Mouse (Mus musculus) layer of hippocampus, adult 8-10 months (tissue): ENCODE measurements at regions not wholly inside any gene's neighbourhood (a gene's known extent, or its start where the extent isn't known, plus 50 kb on each side); places are given as distances from the start of the nearest gene placed in this dataset.
A peak's percentile ranks its signal among the peaks of the same experiment; 100 is the strongest.

ENCODE experiments used
- DNase-seq, 2 experiments: peaks; one replicate each; pipeline ENCODE4 v3.0.0; 2022; ENCODE audit warnings: low spot score in 2 of 2

DNA sequence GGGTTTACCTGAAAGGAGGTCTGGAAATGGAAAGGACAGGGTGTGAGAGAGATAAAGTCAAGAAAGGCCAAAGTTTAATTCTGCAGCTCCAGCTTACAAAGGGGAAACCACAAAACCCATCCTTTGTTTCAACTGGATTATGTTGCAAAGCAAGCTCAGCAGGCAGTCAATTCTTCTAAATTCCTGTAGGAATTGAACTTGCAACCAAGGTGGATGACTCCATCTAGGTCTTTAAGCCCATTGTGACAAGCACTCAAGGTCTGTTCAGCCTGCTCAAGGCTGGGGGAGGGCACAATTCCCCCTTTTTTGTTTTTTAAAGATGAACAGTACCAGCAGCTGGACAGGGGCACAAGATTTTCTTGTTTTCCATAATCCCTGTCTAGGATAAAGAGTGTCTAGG lies 200.0 kb upstream of the Ttc29 start:
- no peak for DNase-seq

DNA sequence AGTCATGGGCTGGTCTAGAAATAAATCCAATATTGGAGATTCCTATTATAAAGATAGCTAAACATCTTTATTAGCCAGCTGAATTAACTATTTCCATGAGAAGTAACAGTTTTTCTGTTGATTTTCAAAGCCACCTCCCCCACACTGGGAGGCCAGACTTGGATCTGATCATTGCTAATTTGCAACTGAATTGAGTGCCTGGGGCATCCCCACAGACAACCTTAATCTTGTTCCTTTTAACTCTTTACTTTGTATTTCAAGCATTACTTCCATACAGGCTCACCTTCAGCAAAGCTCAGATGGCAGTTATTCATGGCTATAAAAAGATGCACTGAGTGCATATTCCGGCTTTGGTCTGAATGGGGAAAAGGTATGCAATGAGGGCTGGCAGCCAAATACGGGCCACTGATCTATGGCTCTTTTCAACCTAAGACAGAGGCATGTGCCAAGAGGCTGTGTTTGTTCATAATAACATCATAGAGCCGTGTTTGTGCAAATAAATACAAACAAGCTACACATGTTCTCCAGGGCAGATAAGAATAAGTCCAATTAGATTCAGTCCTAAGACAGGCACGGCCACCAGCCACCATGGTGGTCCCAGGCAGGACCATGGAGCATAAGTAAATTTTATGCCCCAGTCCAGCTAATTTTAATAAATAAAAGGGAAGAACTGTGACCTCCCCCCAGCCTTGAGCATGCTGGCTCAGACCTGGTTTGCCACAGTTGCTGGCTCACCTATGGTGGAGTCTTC lies 194.5 kb upstream of the Ttc29 start:
- no peak for DNase-seq

DNA sequence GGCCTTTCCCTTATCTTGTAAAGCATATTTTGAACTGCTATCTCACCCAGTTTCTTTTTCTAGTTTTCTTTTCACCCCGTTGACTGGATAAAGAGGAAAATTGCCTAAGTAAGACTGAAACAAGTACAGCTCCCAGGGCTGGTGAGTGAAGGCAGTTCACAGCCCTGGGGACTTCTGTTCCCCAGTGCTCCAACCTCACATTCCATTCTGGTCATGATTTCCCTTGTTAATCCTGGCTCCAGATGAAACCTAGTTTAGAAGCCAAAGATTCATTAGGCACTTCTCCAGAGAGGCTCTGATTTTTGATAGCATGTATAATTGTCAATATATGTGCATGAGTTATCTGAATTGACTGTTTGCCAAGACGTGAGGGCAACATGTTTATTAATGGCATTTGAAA lies 191.6 kb upstream of the Ttc29 start:
- no peak for DNase-seq

DNA sequence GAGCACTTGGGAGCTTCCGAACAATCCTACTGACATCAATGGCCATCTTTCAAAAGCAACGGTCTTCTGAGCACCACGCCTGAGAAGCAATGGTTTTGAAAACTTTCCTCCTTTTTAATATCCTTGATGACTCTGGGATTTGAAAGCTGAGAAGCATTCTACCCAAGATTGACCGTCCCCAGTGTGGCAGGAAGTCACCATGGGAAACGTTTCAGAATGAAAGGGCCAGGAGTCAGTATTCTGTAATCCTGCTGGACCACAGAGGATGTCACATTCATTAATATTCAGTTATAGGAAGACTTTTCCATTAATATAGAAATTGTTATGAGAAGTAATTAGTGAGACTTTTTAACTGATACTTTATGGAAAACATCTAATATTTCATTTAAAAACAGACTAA lies 190.1 kb upstream of the Ttc29 start:
- no peak for DNase-seq

DNA sequence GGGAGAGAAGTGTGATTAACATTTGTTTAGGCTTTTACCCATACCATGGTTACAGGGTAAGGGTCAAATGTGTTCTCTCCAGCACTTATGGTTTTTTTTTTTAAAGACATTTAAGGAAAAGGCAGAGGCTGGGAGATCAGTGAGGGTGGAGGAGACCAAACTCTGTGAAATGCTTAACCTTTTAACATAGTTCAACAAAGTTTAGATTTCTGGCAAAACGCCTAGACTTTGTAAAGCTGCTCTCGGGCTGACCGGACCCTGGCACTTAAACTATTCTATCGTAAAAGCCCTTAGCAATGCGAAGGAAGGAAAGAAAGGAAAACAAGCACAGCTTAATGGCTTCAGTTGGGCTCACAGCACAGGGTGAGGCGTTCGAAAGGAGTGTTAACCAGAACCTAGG lies 189.6 kb upstream of the Ttc29 start:
- no peak for DNase-seq

DNA sequence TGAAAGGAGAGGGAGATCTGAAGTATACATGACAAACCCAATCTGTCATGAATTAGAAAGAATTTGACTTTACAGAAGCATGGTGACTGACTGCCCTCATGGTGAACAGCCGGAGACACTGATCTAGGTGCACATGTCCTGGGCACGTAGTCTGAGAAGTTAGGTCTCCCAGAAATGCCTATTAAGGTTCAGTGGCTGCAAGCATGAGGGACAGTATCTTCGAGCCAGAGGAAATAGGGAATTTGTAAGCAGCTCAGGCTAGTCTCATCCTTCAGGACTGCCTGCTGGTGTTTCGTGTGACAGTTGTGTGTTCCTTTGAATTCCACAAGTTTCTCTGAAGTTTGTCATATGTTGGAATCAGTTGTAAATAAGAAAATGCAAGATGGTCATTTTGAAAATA lies 189.2 kb upstream of the Ttc29 start:
- no peak for DNase-seq

DNA sequence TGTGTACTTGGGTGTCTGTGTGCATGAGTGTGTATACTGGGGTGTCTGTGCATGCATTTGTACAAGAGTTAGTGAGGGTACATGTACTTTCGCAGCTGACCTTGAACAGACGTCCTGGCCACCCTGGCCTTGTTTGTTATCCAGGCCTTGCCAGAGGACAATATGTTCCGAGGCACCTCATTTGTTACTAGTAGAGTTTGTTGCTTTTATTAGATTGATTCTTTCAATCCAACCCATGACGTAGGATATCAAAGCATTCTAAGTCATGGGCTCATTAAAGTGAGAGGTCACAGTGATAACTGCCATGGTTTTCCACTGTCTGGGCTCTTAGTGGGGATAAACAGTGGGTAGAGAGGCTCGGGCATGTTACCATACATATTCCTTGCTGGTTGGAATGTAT lies 188.1 kb upstream of the Ttc29 start:
- no peak for DNase-seq

DNA sequence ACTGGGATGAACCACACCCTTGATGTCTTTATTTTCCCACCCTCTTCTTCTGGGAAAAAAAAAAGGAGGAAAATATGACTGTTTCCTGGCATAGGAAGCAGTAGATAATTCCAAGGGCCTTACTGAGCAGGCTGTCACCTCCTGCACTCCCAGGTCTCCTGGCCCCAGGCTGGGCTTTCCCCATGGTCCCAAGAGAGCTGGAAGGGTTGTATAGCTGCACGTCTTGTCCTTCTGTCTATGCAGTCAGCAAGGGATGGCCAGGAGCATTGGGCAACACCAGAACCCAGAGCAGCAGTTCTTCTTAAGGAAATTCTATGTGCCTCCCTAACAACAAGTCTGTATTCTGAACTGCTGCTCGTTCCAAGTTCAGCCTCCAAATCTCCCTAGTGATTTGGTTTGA lies 185.7 kb upstream of the Ttc29 start:
- DNase-seq, result no peak

DNA sequence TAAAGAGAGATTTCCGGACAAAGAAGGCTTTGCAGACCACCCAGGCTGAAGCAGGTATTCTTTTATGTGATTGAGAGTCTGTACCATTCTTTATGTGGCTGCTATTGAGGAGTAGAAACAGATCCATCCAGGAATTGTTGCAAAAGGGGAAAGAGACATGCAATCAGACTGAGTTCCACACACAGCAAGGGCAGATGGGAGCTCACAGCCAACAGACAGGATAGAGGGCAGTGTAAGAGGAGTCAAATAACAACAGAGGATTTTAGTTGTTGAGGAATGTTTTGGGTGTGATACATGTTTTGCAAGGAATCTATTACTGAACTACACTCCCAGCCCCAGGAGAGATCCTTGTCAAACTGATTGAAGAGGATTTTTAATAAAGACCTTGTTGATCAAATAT lies 184.2 kb upstream of the Ttc29 start:
- no peak for DNase-seq

DNA sequence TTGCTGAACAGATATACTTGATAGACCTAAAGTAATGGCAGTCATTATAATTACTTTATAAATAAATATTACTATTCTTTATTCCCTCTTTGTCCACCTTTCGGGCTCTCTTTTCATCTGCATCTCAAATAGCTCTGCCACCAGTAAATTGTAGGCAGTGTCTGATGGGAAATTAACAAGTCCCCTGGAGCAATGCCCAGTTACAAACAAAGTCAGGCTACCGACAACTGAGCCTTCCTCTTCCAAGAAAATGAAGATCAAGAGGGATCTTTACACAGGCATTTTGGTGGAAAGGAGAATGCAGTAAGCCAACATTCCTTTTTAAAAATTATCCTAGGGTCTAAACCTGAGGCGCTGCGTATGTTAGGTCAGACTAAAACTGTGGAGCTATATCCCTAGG lies 181.3 kb upstream of the Ttc29 start:
- DNase-seq, result no peak

DNA sequence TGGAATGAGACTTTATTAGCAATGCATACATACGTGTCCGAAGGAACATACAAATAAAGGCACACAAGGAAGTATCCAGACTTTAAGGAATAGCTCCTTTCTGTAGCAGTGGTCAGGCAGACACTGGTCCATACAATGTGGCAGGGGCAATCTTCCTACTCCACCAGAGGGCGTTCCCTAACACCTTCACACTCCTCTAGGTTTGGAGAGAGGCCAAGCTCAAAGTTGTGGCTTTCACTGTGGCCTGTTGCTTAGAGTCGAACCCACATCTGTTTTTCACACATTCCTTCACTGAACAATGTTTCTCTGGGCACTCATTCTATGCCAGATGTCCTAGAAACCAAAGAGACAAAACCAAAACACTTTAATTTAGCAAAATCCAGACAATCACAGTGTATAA lies 178.4 kb upstream of the Ttc29 start:
- no peak for DNase-seq

DNA sequence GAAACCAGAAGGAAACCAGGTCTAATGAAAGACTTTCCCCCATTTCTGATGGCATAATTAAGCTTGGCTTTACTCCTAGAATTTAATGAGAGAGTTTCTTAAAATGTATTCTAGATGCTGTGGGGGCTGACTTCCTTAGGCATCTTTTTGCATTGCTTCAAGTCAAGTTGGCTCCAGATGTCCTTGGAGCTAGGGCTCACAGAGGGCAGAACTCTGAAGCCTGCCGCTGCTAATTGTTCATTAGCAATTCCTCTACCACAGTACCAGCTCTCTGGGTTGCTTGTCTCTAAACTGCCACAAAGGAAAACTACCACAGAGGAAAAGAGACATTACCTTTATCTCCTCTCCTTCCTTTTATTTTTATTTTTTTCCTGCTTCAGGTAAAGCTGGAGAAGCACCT lies 175.9 kb upstream of the Ttc29 start:
- peak in 1 of 2 experiments; percentile 57 for DNase-seq

DNA sequence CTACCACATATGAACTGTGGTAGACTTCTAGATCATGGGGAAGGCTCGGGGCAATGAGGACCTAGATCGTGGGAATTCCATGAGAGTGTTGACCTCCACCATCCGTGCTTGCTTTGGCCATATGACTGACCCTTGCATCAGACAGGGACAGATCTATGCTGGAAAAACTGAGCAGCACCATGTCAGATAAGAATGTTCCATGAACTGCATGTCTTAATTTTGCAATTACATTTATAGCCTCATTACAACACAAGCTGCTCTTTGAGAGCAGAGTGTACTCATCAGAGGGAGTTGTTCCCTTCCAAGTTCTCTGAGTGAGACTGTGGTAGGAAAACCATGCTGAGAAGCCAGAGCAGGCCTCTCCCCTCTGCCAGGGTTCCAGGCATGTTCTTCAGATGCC lies 166.4 kb upstream of the Ttc29 start:
- DNase-seq, result no peak

DNA sequence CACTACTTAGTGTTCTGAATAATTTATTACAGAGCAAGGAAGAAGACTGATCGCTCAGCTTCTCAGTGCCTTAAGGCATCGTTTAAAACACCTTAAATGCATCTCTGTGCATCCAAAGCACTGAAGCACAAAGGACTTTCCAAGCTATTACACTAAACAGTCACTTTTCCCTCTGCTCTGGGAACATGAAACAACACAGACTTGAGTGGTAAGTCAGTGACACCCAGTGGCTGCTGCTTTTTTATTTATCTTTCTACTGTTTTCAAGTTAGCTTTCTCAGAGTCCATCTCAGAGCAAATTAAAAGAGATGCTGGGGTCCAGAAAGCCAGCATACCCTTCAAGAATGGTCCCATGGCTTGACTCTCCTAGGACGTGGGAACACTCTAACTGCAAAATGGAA lies 162.3 kb upstream of the Ttc29 start:
- no peak for DNase-seq

DNA sequence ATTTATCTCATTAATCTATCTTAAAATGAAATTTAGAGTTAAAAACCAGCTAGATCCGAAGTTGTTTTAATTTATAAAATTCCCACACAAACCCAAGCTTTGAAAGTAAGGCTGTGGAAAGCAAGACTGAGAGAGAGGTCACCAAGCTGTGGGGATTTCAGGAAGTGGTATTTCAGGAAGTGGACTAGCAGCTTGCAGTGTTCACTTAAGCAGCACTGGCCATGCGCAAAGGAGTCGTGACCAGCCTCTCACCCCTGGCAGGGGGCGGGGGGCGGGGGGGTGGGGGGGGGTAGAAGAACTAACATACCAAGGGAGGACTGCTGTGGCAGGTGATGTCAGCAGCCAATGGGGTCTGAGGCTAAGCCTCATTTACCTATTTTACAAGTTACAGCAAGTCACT lies 158.7 kb upstream of the Ttc29 start:
- no peak for DNase-seq

DNA sequence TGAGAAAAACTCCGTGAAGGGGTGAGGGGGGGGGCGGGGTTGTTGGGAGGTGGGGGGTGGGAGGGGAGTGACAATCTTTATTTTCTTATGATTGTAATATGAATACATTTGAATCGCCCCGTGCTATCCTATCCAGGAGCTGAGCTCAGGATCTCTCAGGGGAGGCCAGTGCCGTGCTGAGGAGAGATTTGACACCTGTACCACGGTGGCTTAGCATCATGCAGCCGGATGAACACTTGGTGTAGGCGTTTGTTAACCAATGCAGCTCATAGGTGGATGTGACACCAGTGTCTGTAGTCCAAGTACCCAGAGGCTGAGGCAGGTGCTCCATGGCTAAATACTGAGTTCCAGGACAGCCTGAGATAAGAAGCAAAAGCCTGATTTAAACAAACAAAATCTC lies 158.2 kb upstream of the Ttc29 start:
- no peak for DNase-seq

DNA sequence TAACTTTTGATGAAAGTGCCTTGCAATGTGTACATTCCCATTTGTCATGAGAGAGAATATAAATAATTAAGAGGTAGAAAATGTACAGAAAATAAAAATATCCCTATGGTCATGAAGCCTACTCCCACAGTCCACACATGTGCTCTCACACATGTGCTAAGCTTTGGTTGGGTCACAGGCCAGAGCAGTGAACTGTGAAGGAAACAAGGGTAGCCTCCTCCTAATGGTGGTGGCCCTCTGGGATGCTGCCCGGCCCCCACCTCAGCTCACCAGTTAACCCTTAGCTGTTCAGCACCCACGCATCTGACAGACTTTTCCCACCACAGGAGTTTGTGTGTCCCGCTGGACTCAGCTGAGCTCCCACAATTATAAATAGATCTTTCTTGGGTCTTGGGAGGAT lies 157.6 kb upstream of the Ttc29 start:
- DNase-seq, result no peak

DNA sequence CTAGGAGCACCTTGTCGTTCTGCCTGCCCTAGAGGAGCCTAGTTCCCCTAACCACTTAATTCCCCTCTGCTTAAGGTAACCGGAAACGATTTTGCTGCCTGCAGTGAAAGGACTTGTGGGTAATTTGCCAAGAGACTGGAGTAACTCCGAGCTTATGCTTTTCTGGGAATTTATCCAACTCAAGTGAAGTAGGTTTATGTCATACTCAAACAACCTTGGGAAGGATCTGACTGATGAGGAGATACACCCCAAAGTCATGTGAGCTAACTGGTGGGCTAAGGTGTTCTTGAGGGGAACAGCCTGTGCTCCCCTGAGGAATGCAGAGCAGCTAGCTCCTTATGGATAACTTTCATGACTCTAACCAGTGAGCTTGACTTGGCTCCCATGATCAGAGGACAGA lies 155.7 kb upstream of the Ttc29 start:
- DNase-seq, result no peak

DNA sequence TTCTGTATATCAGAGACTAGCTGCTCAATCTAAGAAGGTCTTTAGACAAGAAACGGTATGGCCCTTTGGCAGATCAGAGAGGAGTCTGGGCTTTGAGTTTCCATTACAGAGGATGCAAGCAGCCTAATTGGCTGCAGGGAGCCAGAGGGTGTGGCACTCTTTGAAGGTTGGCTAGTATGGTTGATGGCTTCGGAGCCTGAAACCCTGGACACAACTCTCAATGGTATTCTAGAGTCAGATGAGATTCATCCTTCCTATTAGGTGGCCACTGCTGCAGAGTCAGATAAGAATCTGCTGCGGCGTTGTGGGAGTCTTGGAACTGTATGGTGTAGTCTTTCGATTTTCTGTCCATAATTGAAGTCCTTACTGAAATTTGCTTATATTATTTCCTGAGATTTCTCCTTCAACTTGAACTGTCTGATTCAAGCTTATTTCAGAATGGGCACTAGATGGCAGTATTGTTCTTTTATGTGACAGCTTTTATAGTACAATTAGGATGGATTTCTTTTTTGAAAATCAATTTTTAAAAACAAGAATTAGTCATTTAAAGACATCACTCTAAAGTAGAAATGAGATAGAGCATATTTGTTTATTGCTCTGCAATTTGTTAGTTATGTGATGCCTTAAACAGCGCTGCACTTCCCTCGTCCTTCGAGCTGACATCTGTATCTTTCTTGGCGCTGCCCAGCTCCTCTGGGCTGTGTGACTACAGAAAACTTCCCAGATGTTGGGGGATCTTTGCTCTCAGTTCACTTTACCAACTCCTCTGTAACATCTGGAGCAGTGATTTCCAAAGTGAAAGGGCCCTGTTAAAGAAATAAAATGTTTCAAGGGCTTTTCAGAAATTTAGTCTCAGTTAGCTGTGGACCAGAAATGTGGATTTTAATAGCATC lies 151.0 kb upstream of the Ttc29 start:
- DNase-seq, result no peak

DNA sequence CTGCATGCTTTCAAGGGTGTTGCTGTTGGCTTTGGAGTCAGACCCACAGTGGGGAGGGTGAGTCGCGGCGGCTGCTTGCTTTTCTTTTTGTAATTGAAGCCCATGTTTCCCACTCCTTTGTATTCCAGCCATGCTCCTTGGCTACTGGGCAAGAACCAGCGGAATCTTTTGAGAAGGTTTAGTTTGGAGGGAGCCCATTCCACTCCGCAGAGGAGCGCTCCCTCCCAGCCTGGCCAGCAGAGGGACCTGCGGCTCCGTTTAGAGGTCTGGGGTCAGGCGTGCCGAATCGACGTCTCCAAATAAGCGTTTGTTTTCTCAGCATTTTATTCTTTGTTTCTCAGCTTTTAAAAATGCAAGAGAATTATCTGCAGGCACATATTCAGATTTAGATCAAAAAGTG lies 149.6 kb upstream of the Ttc29 start:
- peak; percentile 41 to 46 for DNase-seq

DNA sequence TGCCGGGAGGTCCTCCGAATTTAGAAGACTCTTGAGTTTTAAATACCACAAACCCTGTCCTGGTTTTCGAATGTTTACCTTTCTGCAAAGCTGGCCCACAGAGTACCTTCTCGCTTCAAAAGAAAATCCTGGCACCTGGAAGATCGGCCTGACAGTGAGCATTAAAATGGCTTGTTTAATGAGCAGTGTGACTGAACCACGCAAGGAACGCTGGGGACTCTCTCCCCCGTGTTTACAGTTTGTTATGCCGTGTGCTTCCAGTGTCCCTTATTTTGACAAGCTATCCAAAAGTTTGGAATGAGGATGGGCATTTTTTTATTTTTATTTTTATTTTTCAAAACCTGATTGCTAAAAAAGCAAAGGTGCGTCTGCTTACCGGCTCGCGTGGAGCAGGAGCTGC lies 148.9 kb upstream of the Ttc29 start:
- DNase-seq, result no peak

DNA sequence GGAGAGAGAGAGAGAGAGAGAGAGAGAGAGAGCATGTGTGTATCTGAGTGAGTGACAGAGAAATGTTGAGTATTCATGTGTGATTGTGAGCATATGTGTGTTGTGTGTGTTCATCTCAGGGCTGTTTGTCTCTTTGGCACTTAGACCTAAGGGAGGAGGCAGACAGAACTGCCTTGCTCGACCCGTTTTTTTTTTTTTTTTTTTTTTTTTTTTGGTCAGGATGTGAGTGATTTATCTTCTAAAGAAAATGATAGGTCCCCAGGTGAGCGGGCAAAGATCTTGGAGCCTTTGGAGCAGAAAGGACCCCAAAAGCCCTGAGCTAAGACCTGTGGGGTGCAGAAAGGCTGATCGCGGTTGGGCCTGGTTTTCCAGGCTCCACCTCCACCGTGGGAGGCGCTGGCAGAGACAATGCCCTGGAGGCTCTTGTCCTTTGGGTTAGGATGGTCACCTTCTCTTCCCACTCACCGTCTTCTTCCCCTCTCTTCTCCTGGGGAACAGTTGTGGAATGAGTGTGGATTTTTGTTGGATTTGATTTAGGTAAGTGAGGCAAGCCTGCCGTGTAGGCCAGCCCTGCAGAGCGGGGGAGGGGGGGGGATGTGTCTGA lies 147.1 kb upstream of the Ttc29 start:
- DNase-seq, result no peak
